Mouse (Mus musculus) C2C12 (cell line): ENCODE results near the gene Gm20388. TPM values are rescaled to one million over a fixed set of nuclear protein-coding genes. Genes with fewer than 3 reads are reported as not detected.

ENCODE experiments used
- H3K27me3 ChIP-seq: one replicate; pipeline ENCODE4 v1.6.1; 2011; ENCODE audit not compliant: control insufficient read depth, insufficient read depth, insufficient read length
- H3K36me3 ChIP-seq: one replicate; pipeline ENCODE4 v1.6.1; 2011; ENCODE audit not compliant: control insufficient read depth, insufficient read depth
- H3K4me3 ChIP-seq: one replicate; pipeline ENCODE4 v1.5.1; 2011; ENCODE audit warnings: mild to moderate bottlenecking, control low read depth; ENCODE audit not compliant: poor library complexity, insufficient read depth, severe bottlenecking
- H3K79me2 ChIP-seq: one replicate; pipeline ENCODE4 v1.6.1; 2011; ENCODE audit not compliant: control insufficient read depth, insufficient read depth
- H3K79me3 ChIP-seq: one replicate; pipeline ENCODE4 v1.6.1; 2011; ENCODE audit warnings: low read depth, control low read depth
- H3ac ChIP-seq: one replicate; pipeline ENCODE3; 2011; ENCODE audit warnings: low read depth; ENCODE audit not compliant: control insufficient read depth, insufficient read length
- CEBPB ChIP-seq: IDR thresholded peaks from one replicate; pipeline ENCODE4 v1.6.1; 2011; ENCODE audit warnings: low read depth, mild to moderate bottlenecking, control low read depth, moderate library complexity
- CTCF ChIP-seq: IDR thresholded peaks from one replicate; pipeline ENCODE4 v1.5.1; 2011; ENCODE audit not compliant: control insufficient read depth, insufficient read depth, insufficient read length
- FOSL1 ChIP-seq: IDR thresholded peaks from one replicate; pipeline ENCODE4 v1.8.0; 2011; ENCODE audit warnings: mild to moderate bottlenecking, low read length; ENCODE audit not compliant: poor library complexity, insufficient read depth, severe bottlenecking
- MAX ChIP-seq: IDR thresholded peaks from one replicate; pipeline ENCODE4 v1.6.1; 2011; ENCODE audit warnings: mild to moderate bottlenecking, control low read depth
- MYOD1 ChIP-seq: IDR thresholded peaks from one replicate; pipeline ENCODE4 v1.6.1; 2011; ENCODE audit warnings: low read depth; ENCODE audit not compliant: control insufficient read depth, insufficient read length
- MYOG ChIP-seq: IDR thresholded peaks from one replicate; pipeline ENCODE4 v1.6.1; 2011; ENCODE audit not compliant: control insufficient read depth, insufficient read length; ENCODE audit errors: extremely low read depth
- USF1 ChIP-seq: IDR thresholded peaks from one replicate; pipeline ENCODE4 v1.6.1; 2011; ENCODE audit warnings: low read depth, mild to moderate bottlenecking, control low read depth, moderate library complexity
- polyA plus RNA-seq: library from polyadenylated mRNA; unstranded; fragments of >200 nt; fragmentation: generic; extraction: Trizol; gene quantifications from one replicate; pipeline ENCODE4 v1.2.1, GENCODE M21; 2012; ENCODE audit warnings: missing spikeins

The Gm20388 gene
- polyA plus RNA-seq, 1 experiment = 15.0 TPM

DNA sequence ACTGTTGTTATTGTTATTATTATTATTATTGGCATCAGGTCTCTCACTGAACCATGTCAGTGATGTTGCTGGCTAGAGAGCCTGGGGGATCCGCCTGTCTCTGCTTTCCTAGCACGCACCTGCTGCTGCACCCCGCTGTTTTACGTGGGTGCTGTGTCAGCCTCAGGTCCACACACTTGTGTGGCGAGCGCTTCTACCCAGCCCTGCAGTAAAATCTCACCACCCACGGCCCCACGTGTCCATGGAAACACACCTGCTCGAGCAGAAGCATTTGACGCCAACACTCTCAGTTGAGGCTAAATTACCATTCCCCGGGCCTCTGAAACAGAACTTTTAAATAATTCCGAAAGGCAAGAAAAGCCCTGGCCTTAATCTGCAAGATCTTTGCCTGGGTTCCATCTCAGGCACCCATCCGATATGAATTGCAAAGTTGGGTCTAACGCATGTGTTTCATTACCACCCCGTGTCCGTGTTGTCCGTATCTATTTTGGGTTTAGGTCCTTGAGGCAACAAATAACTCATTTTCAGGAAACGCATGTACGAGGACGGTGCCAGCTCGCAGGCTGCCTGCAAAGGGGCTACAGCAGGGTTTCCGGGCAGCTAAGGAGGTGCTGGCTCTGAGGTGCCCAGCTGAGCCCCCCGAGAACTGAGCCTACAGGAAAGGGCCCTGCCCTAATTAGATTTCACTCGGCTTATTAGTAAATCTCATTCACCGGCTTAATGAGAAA is 1461.4 kb downstream of the Gm20388 start:
- Histone ChIP-seq H3K27me3 (peaks cover 14% of the 10 kb centered on the region), H3K36me3 (no peaks in the 10 kb centered on the region), H3ac (no peak overlapping the region), H3K79me2 (no peaks in the 10 kb centered on the region), H3K79me3 (no peaks in the 10 kb centered on the region), H3K4me3 (no peak overlapping the region)
- TF ChIP-seq MYOD1 (no peak), CTCF (no peak), USF1 (no peak), CEBPB (no peak), MAX (no peak), FOSL1 (no peak), MYOG (no peak)

DNA sequence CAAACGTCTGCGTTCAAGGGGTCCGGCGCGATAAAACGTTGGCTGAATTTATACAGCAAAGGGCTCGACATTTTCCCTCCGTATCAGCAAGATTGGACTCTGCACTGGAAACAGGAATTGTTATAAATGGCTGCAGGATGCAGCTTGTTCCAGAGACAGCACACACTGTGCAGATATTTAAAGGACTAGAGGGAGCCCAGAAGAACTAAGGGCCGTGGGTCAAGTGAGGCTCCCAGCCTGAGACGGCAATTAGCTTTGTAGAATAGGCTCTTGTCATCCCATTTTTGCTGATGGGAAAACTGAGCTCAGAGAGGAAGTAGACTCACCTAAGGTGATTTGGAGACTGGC is 1462.0 kb downstream of the Gm20388 start:
- TF ChIP-seq CTCF = no peak
- no peak for TF ChIP-seq FOSL1
- TF ChIP-seq MYOD1 = no peak
- no peak for TF ChIP-seq MAX
- TF ChIP-seq USF1 = no peak
- TF ChIP-seq MYOG = no peak
- no peak for TF ChIP-seq CEBPB

DNA sequence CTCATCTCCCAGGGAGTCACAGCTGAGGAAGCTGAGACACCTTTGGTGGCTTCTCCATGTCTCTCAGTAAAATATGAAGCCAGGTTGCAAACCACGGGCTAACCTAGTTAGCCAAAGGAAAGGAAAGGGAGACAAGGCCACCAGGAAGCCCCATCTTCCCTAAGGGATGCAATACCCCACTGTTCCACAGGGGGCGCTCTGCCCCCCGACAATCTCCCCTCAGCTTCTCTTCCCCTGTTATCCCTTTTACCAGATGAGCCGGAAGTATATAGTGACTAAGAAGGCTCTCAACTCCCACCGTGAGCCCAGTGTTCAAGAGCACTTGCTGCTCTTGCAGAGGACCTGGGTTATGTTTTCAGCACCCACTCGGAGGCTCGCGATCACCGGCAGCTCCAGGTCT is 1463.6 kb downstream of the Gm20388 start:
- H3K79me2 ChIP-seq = no peaks in the 10 kb centered on the region
- H3K36me3 ChIP-seq = no peaks in the 10 kb centered on the region
- H3K4me3 ChIP-seq = no peak overlapping the region
- TF ChIP-seq MYOD1 (no peak), CTCF (no peak), USF1 (no peak), CEBPB (no peak), MYOG (no peak), MAX (no peak), FOSL1 (no peak)
- H3K79me3 ChIP-seq = no peaks in the 10 kb centered on the region
- no peak overlapping the region for H3ac ChIP-seq
- H3K27me3 ChIP-seq = peaks cover 11% of the 10 kb centered on the region

More for the DNA sequence above, 1462.0 kb downstream of the Gm20388 start:
- Histone ChIP-seq H3K4me3 (no peak overlapping the region), H3ac (no peak overlapping the region), H3K27me3 (peaks cover 11% of the 10 kb centered on the region), H3K79me3 (no peaks in the 10 kb centered on the region), H3K36me3 (no peaks in the 10 kb centered on the region), H3K79me2 (no peaks in the 10 kb centered on the region)

DNA sequence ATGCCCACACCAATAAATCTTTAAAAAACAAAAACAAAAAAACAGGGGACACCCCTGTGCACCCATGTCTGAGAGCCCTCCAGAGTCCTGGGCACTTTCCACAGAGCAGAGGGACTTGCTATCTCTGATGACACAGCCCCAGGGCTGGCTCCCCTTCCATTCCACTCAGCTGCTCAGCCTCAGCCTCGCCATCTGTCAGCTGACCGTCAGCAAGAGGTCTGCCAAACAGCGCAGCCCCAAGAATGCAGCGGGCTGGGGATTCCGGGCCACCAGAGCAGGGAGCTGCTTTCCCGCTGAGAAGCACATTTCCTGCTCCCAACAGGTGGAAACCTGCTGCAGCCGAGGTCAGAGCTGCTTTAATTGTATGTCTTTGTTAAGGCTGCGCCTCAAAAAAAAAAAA is 1464.1 kb downstream of the Gm20388 start:
- H3K79me2 ChIP-seq = no peaks in the 10 kb centered on the region
- no peaks in the 10 kb centered on the region for H3K36me3 ChIP-seq
- H3K27me3 ChIP-seq = peaks cover 8% of the 10 kb centered on the region
- TF ChIP-seq USF1 (no peak), MYOD1 (no peak), CEBPB (no peak), CTCF (no peak), MAX (no peak), FOSL1 (no peak), MYOG (no peak)
- H3ac ChIP-seq = no peak overlapping the region
- no peak overlapping the region for H3K4me3 ChIP-seq
- no peaks in the 10 kb centered on the region for H3K79me3 ChIP-seq

DNA sequence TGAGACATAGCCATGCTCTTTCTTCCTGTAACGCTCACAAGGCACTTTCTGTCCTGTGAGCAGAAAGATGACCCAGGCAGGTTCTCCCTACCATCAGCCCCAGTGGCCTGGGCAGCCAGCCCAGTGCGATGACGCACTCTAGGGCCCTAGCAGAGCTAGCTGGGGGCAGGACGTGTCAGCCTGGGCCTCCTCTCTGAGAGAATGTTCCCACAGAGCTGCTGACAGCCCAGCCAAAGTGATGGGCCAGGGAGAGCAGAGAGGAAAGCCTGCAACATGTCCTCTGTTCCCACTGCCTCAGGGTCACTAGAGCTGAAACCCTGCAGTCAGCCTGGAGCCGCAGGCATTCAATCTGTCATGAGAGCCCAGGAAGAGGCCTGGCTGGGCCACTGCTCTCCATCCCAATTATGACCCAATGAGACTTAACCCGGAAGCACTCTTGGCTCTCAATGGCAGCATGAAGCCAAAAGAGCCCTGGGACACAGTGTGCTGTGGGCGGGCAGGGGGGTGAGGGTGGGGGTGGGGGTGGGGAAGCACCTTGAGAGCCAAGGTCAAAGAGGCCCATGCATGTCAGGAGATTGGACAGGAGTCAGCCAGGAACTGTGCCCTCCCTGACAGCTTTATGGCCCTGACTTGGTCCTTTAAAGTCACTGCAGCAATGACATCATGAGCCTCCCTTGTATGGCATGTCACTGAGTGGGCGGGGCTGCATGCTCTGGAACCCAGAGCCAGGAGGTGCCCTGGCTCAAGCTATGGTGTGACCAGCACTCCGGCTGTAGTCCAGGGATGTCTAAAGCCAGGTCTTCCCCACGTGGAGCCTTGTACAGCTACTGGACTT is 1465.7 kb downstream of the Gm20388 start:
- Histone ChIP-seq H3K36me3 (no peaks in the 10 kb centered on the region), H3K79me2 (no peaks in the 10 kb centered on the region), H3K27me3 (peaks cover 3% of the 10 kb centered on the region), H3ac (no peak overlapping the region), H3K4me3 (no peak overlapping the region), H3K79me3 (no peaks in the 10 kb centered on the region)
- TF ChIP-seq MYOG (no peak), CEBPB (no peak), CTCF (no peak), MAX (no peak), MYOD1 (no peak)
